ENCODE assay signal across 18 mouse cellular contexts in the genomic region with DNA sequence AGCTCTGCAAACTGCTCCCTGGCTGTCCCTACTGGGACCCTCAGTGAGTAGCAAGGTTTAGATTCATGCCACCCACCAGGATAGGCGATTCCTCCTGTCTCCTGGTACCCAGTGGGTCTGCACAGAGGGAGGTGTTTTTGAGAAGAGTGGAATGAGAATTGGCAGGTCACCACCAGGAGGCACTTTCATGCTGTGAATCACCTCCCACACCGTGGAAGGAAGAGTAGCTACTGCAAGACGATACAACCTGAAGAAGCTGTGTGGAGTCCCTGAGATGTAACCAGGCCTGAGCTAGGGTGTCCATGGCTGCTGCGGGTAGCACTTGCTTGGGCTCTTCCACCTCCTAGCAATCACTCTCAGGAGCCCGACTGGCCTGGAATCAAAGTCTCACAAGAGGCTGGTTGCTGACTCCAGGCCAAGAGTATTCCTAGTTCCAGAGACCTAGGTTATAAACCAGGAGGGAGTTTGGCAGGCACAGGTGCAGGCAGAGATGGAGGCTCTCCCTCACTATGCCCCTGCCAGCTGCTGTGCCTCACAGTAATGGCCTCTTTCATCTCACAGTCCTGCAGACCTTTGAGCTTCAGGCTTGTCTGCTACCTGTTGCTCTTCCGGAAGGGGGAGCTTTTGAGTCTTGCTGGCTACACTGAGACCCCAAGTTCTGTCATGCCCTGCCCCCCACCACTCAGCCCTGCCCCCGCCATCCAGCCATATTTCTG. TPM values are rescaled to one million over a fixed set of nuclear protein-coding genes. Genes with fewer than 3 reads are reported as not detected.
A peak's percentile ranks its signal among the peaks of the same experiment; 100 is the strongest.
DNase-seq lines count a peak whose midpoint lies in the region; ATAC-seq and TF ChIP-seq lines count a peak whose summit lies in the region.
"Had no signal": no experiment of that assay in that cellular context is flagged by ENCODE, and none has a peak within 500 bp of the region (broad histone marks: within the 10 kb centered on the region; RNA-seq: fewer than 3 reads in every experiment).

No protein-coding gene starts in this region.

- no peak overlapping the region for H3K9ac ChIP-seq in heart, adult 2 months (ENCODE audit: low read depth, low read length)
- H3K9ac ChIP-seq in lung, postnatal 0 days (replicated peaks; ENCODE audit: low read depth) = no peak overlapping the region
- H3K9ac ChIP-seq in embryonic facial prominence, embryonic 14.5 days (ENCODE audit: low read depth, low read length) = no peak overlapping the region
- H3K9ac ChIP-seq in neural tube, embryonic 15.5 days (replicated peaks) = no peak overlapping the region

- TF ChIP-seq EP300 in heart, adult 2 months (IDR thresholded peaks at IDR 0.05; ENCODE audit: insufficient read depth, low read depth, low read length) = no peak
- no peak for TF ChIP-seq EP300 in lung, postnatal 0 days (IDR thresholded peaks at IDR 0.05)

- no peaks in the 10 kb centered on the region for H3K79me2 ChIP-seq in heart, adult 2 months (replicated peaks; ENCODE audit: control insufficient read depth, insufficient read depth, low read length)

- no peaks in the 10 kb centered on the region for H3K9me3 ChIP-seq in lung, postnatal 0 days (ENCODE audit: low read length)
- no peaks in the 10 kb centered on the region for H3K9me3 ChIP-seq in embryonic facial prominence, embryonic 14.5 days (ENCODE audit: control insufficient read depth, low read length)
- H3K9me3 ChIP-seq in neural tube, embryonic 15.5 days (replicated peaks) = no peaks in the 10 kb centered on the region
- H3K9me3 ChIP-seq: megakaryocyte, embryonic 14.5 days had no signal

- ATAC-seq in lung, postnatal 0 days = no peak
- peak; percentile 60; the same call in 1 of the 2 replicates for ATAC-seq in embryonic facial prominence, embryonic 14.5 days (ENCODE audit: low read depth)
- ATAC-seq in neural tube, embryonic 15.5 days (ENCODE audit: low FRiP score) = no peak

- intact Hi-C loops in heart, adult 2 months (cut with DNase I) = no loop called here

- H3K4me1 ChIP-seq in heart, adult 2 months (ENCODE audit: control insufficient read depth, insufficient read depth, low read length) = no peaks in the 10 kb centered on the region
- no peaks in the 10 kb centered on the region for H3K4me1 ChIP-seq in lung, postnatal 0 days (ENCODE audit: insufficient read depth, low read depth, low read length)
- H3K4me1 ChIP-seq in embryonic facial prominence, embryonic 14.5 days (ENCODE audit: control insufficient read depth, insufficient read depth, low read length) = peaks cover 3% of the 10 kb centered on the region; the same call in 1 of the 2 replicates
- peaks cover 20% of the 10 kb centered on the region for H3K4me1 ChIP-seq in small intestine, adult 2 months (ENCODE audit: control insufficient read depth, insufficient read depth, insufficient read length, low read length)
- 0 out of 2 replicates have a peak, but pooled peaks cover 4% of the 10 kb centered on the region for H3K4me1 ChIP-seq in neural tube, embryonic 15.5 days

- 32% methylated on average over 7 of the region's 7 CpGs for WGBS in heart, adult 2 months
- WGBS in lung, postnatal 0 days = 32% methylated on average over 7 of the region's 7 CpGs
- 31% methylated on average over 7 of the region's 7 CpGs for WGBS in embryonic facial prominence, embryonic 14.5 days
- 20% methylated on average over 7 of the region's 7 CpGs for WGBS in small intestine, adult 2 months
- 37% methylated on average over 7 of the region's 7 CpGs for WGBS in neural tube, embryonic 15.5 days

- H3K36me3 ChIP-seq in heart, adult 2 months (ENCODE audit: control insufficient read depth, insufficient read depth, low read length) = no peaks in the 10 kb centered on the region
- H3K36me3 ChIP-seq in lung, postnatal 0 days (ENCODE audit: insufficient read depth, low read length) = no peaks in the 10 kb centered on the region
- no peaks in the 10 kb centered on the region for H3K36me3 ChIP-seq in embryonic facial prominence, embryonic 14.5 days (ENCODE audit: control insufficient read depth, insufficient read depth, low read length)
- no peaks in the 10 kb centered on the region for H3K36me3 ChIP-seq in small intestine, adult 2 months (ENCODE audit: control insufficient read depth, insufficient read depth, low read length)
- H3K36me3 ChIP-seq in neural tube, embryonic 15.5 days = no peaks in the 10 kb centered on the region

- TF ChIP-seq POLR2A in heart, adult 2 months (IDR thresholded peaks at IDR 0.05; ENCODE audit: insufficient read depth, low read depth, low read length) = no peak
- no peak for TF ChIP-seq POLR2A in small intestine, adult 2 months (IDR thresholded peaks at IDR 0.05; ENCODE audit: low read depth, low read length)

- no peak overlapping the region for H3K4me2 ChIP-seq in lung, postnatal 0 days (replicated peaks; ENCODE audit: low read depth, low read length)
- H3K4me2 ChIP-seq in embryonic facial prominence, embryonic 14.5 days (ENCODE audit: low read depth, low read length) = no peak overlapping the region
- H3K4me2 ChIP-seq in neural tube, embryonic 15.5 days = no peak overlapping the region
- H3K4me2 ChIP-seq: liver, embryonic 11.5 days had no signal

- DNase-seq in heart, adult 2 months = no peak
- no peak for DNase-seq in heart, adult 9 months (ENCODE audit: low spot score in 2 of 2)
- no peak for DNase-seq in lung, postnatal 0 days (ENCODE audit: low spot score)
- no peak for DNase-seq in lung, postnatal 25 days (ENCODE audit: low spot score)
- DNase-seq in embryonic facial prominence, embryonic 14.5 days (ENCODE audit: low spot score) = peak; percentile 57
- DNase-seq in adrenal gland, adult (ENCODE audit: inconsistent age in 2 of 2, low spot score in 1 of 2) = no peak
- DNase-seq: adrenal gland, postnatal 36 days; cerebellum, adult 8-10 months; heart, postnatal 36 days; kidney, adult 11 months; layer of hippocampus, adult 9-11 months; thymus, postnatal 25 days had no signal

- TF ChIP-seq CTCF in heart, adult 2 months (IDR thresholded peaks at IDR 0.05) = peak; percentile 15; the same call in 1 of the 2 replicates
- peak; percentile 33 for TF ChIP-seq CTCF in lung, postnatal 0 days (IDR thresholded peaks at IDR 0.05)
- peak; percentile 25; the same call in 1 of the 2 replicates for TF ChIP-seq CTCF in small intestine, adult 2 months (IDR thresholded peaks at IDR 0.05; ENCODE audit: extremely low read depth, insufficient read length, insufficient replicate concordance, low read depth, low read length)

- no peak overlapping the region for H3K27ac ChIP-seq in heart, adult 2 months
- H3K27ac ChIP-seq in lung, postnatal 0 days (ENCODE audit: low read length) = no peak overlapping the region
- H3K27ac ChIP-seq in embryonic facial prominence, embryonic 14.5 days (replicated peaks; ENCODE audit: low read depth, low read length) = no peak overlapping the region; the same call in 1 of the 2 replicates
- H3K27ac ChIP-seq in small intestine, adult 2 months (ENCODE audit: insufficient read depth, low read depth, low read length) = no peak overlapping the region
- H3K27ac ChIP-seq in neural tube, embryonic 15.5 days (replicated peaks) = no peak overlapping the region

- H3K4me3 ChIP-seq in heart, adult 2 months = no peak overlapping the region
- H3K4me3 ChIP-seq in lung, postnatal 0 days (ENCODE audit: low read depth, low read length) = no peak overlapping the region
- H3K4me3 ChIP-seq in embryonic facial prominence, embryonic 14.5 days (ENCODE audit: low read depth, low read length) = no peak overlapping the region
- H3K4me3 ChIP-seq in small intestine, adult 2 months (ENCODE audit: low read depth, low read length) = no peak overlapping the region
- no peak overlapping the region for H3K4me3 ChIP-seq in neural tube, embryonic 15.5 days (replicated peaks)
- H3K4me3 ChIP-seq: megakaryocyte, embryonic 14.5 days had no signal

- no peaks in the 10 kb centered on the region; the same call in 1 of the 2 replicates for H3K27me3 ChIP-seq in heart, adult 2 months (ENCODE audit: control insufficient read depth, insufficient read depth, low read length)
- H3K27me3 ChIP-seq in lung, postnatal 0 days (replicated peaks; ENCODE audit: insufficient read depth, low read length) = no peaks in the 10 kb centered on the region
- no peaks in the 10 kb centered on the region for H3K27me3 ChIP-seq in embryonic facial prominence, embryonic 14.5 days (replicated peaks; ENCODE audit: control insufficient read depth, insufficient read depth, low read length)
- no peaks in the 10 kb centered on the region for H3K27me3 ChIP-seq in small intestine, adult 2 months (ENCODE audit: control insufficient read depth, insufficient read depth, low read length)
- H3K27me3 ChIP-seq in neural tube, embryonic 15.5 days (replicated peaks) = no peaks in the 10 kb centered on the region

RNA-seq across cellular contexts. Expression of a gene that starts 5.4 kb away (rescaled TPM):
- not detected for total RNA-seq in heart, adult 2 months (2021)
- not detected in 2 replicates for polyA plus RNA-seq in heart, adult 2 months (2012; rRNA removed)
- polyA plus RNA-seq in lung, postnatal 0 days (2015; fragmentation: Nextera tagmentation; extraction: Ambion mirVana) = not detected in 2 replicates
- not detected in 2 replicates for polyA plus RNA-seq in embryonic facial prominence, embryonic 14.5 days (2014; fragmentation: Nextera tagmentation; extraction: Ambion mirVana)
- polyA plus RNA-seq in small intestine, adult 2 months (2012; rRNA removed) = 0.27 TPM in 1 of 2 replicates, not detected in the other
- 0.28 TPM in 1 of 2 replicates, not detected in the other for polyA plus RNA-seq in neural tube, embryonic 15.5 days (2015; fragmentation: Nextera tagmentation; extraction: Ambion mirVana)
- total RNA-seq: adrenal gland, postnatal 36 days; heart, postnatal 36 days had no signal
- polyA plus RNA-seq: gonadal fat pad, adult 2 months; liver, embryonic 11.5 days; neural tube, embryonic 11.5 days had no signal

RNA-seq across cellular contexts. Expression of a gene that starts 12.4 kb away (rescaled TPM):
- total RNA-seq in heart, adult 2 months (2021) = not detected
- not detected in 2 replicates for polyA plus RNA-seq in heart, adult 2 months (2012; rRNA removed)
- polyA plus RNA-seq in lung, postnatal 0 days (2015; fragmentation: Nextera tagmentation; extraction: Ambion mirVana) = not detected in 2 replicates
- polyA plus RNA-seq in embryonic facial prominence, embryonic 14.5 days (2014; fragmentation: Nextera tagmentation; extraction: Ambion mirVana) = 0.09 and 0.10 TPM in 2 replicates
- not detected in 2 replicates for polyA plus RNA-seq in small intestine, adult 2 months (2012; rRNA removed)
- not detected in 2 replicates for polyA plus RNA-seq in neural tube, embryonic 15.5 days (2015; fragmentation: Nextera tagmentation; extraction: Ambion mirVana)
- total RNA-seq: adrenal gland, postnatal 36 days; heart, postnatal 36 days had no signal
- polyA plus RNA-seq: gonadal fat pad, adult 2 months; liver, embryonic 11.5 days; neural tube, embryonic 11.5 days had no signal

RNA-seq across cellular contexts. Expression of a gene that starts 21.0 kb away (rescaled TPM):
- not detected for total RNA-seq in heart, adult 2 months (2021)
- polyA plus RNA-seq in heart, adult 2 months (2012; rRNA removed) = not detected in 2 replicates
- not detected in 2 replicates for polyA plus RNA-seq in lung, postnatal 0 days (2015; fragmentation: Nextera tagmentation; extraction: Ambion mirVana)
- 1.6 and 1.8 TPM in 2 replicates for polyA plus RNA-seq in embryonic facial prominence, embryonic 14.5 days (2014; fragmentation: Nextera tagmentation; extraction: Ambion mirVana)
- not detected in 2 replicates for polyA plus RNA-seq in small intestine, adult 2 months (2012; rRNA removed)
- 0.19 and 0.42 TPM in 2 replicates for polyA plus RNA-seq in neural tube, embryonic 15.5 days (2015; fragmentation: Nextera tagmentation; extraction: Ambion mirVana)
- total RNA-seq: adrenal gland, postnatal 36 days; heart, postnatal 36 days had no signal
- polyA plus RNA-seq: gonadal fat pad, adult 2 months; liver, embryonic 11.5 days; neural tube, embryonic 11.5 days had no signal

RNA-seq across cellular contexts. Expression of a gene that starts 24.7 kb away (rescaled TPM):
- total RNA-seq in heart, adult 2 months (2021) = not detected
- 0.06 TPM in 1 of 2 replicates, not detected in the other for polyA plus RNA-seq in heart, adult 2 months (2012; rRNA removed)
- polyA plus RNA-seq in lung, postnatal 0 days (2015; fragmentation: Nextera tagmentation; extraction: Ambion mirVana) = 0.05 and 0.14 TPM in 2 replicates
- 0.31 and 0.50 TPM in 2 replicates for polyA plus RNA-seq in embryonic facial prominence, embryonic 14.5 days (2014; fragmentation: Nextera tagmentation; extraction: Ambion mirVana)
- polyA plus RNA-seq in small intestine, adult 2 months (2012; rRNA removed) = 0.05 TPM in 1 of 2 replicates, not detected in the other
- 0.06 and 0.12 TPM in 2 replicates for polyA plus RNA-seq in neural tube, embryonic 15.5 days (2015; fragmentation: Nextera tagmentation; extraction: Ambion mirVana)
- total RNA-seq: adrenal gland, postnatal 36 days; heart, postnatal 36 days had no signal
- polyA plus RNA-seq: gonadal fat pad, adult 2 months had no signal

RNA-seq across cellular contexts. Expression of a gene that starts 35.7 kb away (rescaled TPM):
- not detected for total RNA-seq in heart, adult 2 months (2021)
- polyA plus RNA-seq in heart, adult 2 months (2012; rRNA removed) = not detected in 2 replicates
- not detected in 2 replicates for polyA plus RNA-seq in lung, postnatal 0 days (2015; fragmentation: Nextera tagmentation; extraction: Ambion mirVana)
- 2.2 and 2.3 TPM in 2 replicates for polyA plus RNA-seq in embryonic facial prominence, embryonic 14.5 days (2014; fragmentation: Nextera tagmentation; extraction: Ambion mirVana)
- polyA plus RNA-seq in small intestine, adult 2 months (2012; rRNA removed) = not detected in 2 replicates
- polyA plus RNA-seq in neural tube, embryonic 15.5 days (2015; fragmentation: Nextera tagmentation; extraction: Ambion mirVana) = 0.10 TPM in 1 of 2 replicates, not detected in the other
- total RNA-seq: adrenal gland, postnatal 36 days; heart, postnatal 36 days had no signal
- polyA plus RNA-seq: gonadal fat pad, adult 2 months; liver, embryonic 11.5 days; neural tube, embryonic 11.5 days had no signal
